Mouse (Mus musculus) adrenal gland, postnatal 14 days (tissue): ENCODE measurements around the gene Mog. TPM values are rescaled to one million over a fixed set of nuclear protein-coding genes. Genes with fewer than 3 reads are reported as not detected.
"Not testable (repeated sequence)": the region's sequence is repeated elsewhere in the genome, so short reads cannot be mapped to it uniquely, and the experiment has no call there.

ENCODE experiments used
- DNase-seq: peaks from one replicate; pipeline ENCODE4 v3.0.0; 2021; ENCODE audit warnings: mixed read lengths
- total RNA-seq: library from RNA; stranded (reverse); gene quantifications from 2 replicates; pipeline ENCODE4 v1.2.3, GENCODE M21; 2021

Mog gene
- total RNA-seq, 1 experiment from 2014 or later = not detected

DNA sequence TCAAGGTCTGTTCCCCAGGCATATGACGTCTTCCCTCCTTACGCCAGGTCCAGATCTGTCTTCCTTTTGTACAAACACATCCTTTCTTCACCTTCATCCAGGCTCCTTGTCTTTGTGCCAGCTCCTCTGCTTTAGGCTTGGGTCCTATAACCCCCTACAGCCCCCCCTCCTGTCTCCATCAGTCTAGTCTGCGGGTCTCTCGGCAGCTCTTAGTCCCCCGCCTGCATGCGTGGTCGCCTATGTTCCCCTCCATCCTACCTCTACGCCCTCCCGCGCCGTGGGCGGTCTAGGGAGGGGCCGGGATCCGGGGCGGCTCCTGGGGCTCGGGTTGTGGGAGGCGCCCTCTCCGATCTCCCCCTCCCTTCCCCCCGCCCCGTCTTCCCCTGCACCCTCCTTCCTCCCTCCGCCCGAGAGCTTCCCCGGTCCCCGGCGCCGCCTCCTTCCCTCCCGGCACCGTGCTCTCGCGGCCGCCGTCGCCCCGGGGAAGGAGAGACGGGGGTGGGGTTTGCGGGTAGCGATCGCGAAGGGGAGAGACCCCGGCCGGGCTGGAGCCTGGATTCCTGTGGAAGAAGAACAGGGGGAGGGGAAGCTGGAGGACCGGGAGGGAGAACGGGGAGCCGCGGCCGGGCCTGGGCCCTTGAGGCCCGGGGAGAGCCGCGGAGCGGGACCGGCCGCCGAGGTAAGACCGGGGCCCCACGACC, 22.6 kb upstream of the Mog start, which contains the start of gene Gabbr1:
Gene Gabbr1 (plus strand): TSS at position 356 of the 701 bp plus-strand sequence.
- peak; percentile 87 for DNase-seq

DNA sequence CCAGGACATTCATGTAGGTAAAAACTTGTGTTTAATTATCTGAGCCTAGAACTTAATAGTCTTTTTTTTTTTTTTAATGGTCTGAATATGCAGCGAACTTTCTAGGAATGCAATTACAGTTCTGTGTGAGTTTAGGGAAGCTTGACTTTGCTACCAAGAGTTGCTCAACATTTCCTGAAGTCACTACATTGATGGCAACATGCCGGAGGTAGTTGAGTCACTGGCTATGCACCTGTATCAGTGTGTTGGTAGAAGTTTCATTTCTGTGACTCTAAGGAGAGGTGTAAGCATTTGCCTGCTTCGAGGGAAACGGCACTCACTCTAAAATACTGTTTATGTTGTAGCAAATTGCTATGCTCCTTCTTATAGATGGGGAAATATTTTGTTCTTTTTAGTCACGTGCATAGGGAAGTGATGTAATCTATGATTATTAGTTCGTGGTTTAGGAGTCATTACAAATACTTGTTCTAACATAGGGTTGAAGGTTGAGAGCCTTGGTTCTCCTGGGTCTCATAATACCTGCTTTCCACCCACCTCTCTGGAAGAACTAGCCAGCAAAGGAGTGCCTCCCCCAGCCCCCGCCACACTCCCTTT, 21.6 kb upstream of the Mog start:
- DNase-seq = no peak

DNA sequence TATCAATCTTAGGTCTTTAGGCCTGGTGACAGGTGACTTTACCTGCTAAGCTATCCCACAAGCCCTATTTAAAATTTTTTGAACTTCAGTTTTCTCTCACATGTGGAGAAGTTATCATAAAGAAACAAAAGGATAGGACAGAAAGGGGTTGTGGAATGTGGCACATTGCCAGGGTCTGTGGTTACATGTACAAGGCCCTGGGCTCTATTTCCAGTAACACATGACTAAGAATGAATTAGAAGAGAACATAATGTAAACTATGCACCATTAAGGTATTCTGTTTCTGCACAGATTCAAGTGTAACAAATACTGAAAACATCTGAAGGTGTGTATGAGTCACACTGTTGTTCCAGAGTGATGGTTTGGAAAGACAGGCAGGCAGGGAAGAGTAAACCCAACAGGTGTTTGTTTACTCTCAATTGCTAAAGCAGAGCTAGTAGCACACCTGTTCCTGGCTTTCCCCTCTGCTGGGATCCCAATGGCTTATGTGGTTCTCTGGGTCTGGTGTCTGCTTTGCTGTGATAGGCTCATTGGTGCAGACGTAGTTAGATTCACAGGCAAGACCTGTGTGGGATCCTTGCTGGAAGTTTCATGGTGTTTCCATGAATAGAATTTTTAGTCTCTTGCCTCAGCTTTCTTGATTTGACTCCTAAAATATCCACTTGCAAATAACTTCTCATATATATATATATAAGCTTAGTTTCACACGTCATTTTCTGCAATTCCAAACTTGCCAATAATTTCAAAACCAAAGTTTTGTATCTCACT, 16.1 kb upstream of the Mog start:
- no peak for DNase-seq

DNA sequence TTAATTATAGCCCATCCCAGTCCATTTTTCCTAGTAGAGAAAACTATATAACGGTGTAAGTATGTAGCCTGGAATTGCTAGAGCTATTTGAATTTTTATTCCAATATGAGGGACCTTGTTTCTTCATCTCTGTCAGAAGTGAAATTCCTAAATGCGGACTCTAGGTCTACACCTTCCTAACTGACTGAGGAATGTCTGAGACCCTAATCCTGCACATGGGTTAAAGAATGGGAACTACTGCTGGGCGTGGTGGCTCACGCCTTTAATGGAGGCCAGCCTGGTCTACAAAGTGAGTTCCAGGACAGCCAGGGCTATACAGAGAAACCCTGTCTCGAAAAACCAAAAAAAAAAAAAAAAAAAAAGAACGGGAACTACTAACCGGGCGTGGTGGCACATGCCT, 6.0 kb upstream of the Mog start:
- no peak for DNase-seq

DNA sequence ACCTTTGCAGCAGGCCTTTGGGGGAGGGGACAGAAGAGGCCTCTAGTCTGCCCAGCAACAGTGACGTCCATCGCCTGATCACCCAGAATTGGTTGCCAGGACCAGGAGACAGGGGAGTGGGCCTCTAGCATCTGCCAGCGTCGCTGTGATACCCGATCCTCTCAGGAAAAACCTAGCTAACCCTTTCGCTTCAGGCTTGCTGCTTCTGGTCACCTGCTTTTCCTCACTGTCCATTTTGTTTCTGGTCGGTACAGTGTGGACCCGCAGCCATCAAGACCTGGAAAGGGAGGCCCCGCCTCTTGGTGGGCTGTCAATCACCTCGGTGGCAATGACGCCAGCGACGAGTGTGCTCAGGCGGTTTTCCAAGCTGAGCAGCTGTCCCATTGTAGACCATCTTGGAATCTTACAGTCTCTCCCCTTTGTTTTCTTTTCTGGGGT, 5.5 kb upstream of the Mog start:
- DNase-seq = peak; percentile 91

DNA sequence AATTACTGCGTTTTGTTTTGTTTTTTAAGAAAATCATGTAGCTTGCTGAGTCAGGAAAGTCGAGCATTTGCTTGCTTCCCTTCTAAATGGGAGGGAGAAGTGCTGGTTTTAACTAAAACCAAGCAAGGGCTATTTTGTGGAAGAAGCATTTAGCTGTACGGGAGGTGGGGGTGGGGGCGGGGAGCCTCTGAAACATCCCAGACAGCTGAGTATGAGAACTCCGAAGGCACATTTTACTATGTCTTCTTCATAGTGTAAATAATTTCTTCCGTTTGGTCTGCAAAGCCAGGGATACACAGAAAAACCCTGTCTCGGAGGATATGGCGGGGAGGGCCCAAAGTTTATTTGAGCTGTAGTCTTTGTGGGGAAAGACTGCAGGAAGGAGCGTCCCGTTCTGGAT, 5.0 kb upstream of the Mog start:
- no peak for DNase-seq

DNA sequence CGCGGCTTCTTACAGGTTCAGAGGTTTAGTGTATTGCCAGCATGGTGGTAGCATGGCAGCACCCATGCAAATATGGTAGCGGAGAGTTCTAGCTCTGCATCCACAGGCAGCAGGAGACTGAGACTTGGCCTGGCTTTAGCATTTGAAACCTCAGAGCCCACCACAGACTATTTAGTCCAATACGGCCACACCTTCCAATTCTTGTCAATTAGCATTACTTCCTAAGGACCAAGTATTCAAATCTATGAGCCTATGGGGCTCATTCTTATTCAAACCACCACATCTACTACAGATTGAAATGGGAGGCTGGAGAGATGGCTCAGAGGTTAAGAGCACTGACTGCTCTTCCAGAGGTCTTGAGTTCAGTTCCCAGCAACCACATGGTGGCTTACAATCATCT, 4.3 kb upstream of the Mog start:
- DNase-seq = no peak

DNA sequence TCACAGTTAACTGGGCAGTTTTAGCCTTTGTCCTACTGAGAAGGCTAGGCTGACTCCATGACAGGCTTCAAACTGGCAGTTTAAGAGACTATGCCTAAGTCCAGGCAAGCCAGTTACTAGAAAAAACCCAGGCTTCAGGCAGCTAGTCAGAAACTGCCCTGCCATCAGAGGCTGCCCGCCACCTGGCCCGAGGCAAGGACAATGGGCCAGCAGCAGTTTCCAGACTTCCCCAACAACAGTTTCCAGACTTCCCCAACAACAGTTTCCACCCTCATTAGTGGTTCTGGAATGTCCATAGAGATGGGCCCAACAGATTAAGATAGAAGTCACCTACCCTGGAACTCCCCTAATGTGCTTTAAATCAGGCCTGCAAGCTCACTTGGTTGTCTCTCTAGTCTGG, 3.2 kb upstream of the Mog start:
- DNase-seq = no peak

DNA sequence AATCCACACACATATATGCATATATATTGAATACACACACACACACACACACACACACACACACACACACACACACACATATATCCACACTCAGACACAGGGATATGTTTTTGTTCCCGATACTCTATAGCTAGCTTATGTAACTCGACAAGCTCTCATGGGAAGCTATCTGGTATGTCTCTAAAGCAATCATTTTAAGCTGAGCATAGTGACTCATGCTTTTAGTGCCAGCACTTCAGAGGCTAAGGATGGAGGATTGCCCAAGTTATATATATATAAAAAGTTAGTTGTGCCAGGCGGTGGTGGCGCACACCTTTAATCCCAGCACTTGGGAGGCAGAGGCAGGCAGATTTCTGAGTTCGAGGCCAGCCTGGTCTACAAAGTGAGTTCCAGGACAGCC, 4.0 kb downstream of the Mog start:
- DNase-seq = not testable (repeated sequence)

DNA sequence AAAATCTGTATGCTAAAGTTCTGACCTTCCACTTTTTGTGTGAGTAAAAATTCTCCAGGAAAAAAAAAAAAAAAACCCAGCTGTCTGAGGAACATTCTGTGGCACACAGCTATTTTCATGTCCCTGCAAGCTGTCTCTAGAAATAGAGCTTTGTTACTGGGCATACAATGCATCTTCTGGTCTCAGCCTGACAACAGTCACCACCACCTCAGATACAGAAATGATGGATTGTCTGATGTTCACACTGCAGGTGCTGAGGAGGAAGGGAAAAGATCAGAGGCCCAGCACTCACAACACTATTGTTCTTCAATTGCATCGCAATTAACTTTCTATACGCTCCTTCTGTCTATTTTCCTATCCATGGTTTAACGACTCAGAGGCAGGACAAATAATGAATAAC, 4.9 kb downstream of the Mog start:
- no peak for DNase-seq

DNA sequence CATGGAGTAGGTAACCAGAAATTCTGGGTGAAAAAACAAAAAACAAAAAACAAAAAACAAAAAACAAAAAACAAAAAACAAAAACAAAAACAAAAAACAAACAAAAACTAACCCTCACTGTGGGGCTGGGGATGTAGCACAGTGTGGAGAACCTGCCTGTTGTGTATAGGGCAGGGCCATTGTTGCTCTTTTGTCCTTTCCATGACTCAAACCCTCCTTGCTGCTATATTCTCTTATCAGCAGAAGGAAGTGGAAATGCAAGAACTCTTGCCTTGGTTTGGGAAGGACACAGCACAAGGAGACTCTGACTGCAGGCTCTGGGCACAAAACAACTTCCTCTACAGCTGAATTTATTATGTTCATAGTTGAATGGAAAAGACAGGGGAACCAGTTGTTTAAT, 6.9 kb downstream of the Mog start:
- no peak for DNase-seq

DNA sequence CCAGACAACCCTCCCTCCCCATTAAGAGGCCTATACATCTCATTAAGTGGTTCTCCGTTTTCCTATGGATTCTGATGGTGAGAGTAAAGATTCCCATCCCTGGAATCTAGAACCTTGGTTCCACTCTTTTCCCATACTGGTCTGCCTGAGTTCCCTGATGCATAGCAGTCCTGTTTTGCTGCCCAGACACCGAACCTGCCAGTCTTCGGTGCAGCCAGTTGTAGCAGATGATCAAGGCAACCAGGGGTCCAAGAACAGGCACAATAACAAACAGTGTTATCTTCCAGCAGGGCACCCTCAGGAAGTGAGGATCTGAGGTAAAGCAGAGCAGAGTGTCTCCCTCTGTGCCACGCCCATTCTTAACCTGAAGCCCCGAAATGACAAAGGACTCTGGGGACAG, 11.1 kb downstream of the Mog start:
- DNase-seq = no peak

DNA sequence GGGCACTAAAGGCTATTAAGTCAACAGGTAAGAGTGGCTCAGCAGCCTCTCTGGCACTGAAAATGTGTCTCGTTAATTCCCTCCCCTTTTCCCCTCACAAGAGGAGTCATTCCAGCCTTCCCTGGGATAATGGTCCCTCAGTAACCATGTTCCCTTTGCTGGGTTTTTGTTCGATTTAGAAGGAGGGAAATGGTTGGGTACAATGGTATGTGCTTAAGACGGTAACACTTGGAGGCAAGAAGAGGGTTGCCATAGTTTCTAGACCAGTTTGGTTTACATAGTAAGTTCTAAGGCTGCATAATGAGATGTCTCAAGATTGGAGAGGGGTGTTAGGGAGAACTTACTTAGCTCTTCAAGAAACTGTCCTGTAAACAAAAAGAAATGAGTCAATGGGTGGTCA, 11.5 kb downstream of the Mog start:
- DNase-seq = no peak

DNA sequence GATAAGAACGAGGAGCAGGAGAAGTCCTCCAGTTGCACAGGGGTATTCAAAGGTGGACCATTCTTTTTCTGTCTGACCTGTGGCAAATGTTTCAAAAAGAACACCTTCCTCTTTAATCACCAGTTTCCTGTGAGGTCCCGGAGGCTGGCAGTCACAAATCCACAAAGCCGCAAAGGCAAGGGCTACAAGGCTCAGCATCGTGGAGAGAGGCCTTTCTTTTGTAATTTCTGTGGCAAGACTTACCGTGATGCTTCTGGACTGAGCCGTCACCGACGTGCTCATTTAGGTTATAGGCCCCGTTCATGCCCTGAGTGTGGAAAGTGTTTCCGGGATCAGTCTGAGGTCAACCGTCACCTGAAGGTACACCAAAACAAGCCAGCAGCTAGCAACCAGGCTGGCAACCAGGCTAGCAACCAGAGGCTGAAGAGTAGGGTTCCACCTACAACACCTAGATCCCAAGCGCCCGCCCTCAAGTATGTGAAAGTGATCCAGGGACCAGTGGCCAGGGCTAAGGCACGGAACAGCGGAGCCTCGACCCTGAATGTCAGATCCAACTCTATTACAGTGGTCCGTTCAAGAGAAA, 13.6 kb downstream of the Mog start:
- DNase-seq = no peak

DNA sequence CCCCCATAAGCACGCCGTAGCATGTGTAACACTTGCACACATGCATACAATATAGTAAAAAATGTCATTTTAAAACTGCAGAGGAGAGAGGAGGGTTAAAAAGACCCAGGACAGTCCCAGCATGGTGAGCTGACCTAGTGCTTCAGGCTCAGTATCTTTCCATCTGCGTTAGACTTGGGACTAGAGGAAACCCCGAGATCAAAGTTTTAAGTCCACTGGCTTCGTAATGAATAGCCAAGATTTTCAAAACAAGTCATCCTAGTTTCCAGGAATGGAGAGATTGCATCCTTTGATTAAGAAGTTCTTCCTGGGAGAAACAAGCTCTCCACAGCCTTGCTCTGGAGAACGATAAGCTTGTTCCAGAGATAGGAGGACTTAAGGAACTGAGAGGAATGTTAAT, 15.0 kb downstream of the Mog start:
- DNase-seq = no peak

DNA sequence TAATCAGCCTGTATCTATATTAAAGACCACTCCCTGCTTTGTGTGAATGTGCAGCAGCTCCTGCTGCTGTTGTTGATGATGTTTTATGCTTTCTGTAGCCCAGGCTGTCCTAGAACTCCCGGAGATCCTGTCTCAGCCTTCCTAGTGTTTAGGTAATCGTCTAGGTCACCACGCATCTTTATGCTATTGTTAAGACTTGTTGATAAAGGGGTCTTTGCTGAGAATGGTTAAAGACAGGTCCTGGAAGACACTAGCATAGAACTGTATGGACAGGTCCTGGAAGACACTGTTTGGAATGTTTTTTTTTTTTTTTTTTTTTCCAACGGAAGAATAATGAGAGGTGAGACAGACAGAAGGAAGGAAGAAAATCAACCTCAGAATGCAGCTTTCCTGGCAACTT, 19.8 kb downstream of the Mog start:
- DNase-seq = no peak

DNA sequence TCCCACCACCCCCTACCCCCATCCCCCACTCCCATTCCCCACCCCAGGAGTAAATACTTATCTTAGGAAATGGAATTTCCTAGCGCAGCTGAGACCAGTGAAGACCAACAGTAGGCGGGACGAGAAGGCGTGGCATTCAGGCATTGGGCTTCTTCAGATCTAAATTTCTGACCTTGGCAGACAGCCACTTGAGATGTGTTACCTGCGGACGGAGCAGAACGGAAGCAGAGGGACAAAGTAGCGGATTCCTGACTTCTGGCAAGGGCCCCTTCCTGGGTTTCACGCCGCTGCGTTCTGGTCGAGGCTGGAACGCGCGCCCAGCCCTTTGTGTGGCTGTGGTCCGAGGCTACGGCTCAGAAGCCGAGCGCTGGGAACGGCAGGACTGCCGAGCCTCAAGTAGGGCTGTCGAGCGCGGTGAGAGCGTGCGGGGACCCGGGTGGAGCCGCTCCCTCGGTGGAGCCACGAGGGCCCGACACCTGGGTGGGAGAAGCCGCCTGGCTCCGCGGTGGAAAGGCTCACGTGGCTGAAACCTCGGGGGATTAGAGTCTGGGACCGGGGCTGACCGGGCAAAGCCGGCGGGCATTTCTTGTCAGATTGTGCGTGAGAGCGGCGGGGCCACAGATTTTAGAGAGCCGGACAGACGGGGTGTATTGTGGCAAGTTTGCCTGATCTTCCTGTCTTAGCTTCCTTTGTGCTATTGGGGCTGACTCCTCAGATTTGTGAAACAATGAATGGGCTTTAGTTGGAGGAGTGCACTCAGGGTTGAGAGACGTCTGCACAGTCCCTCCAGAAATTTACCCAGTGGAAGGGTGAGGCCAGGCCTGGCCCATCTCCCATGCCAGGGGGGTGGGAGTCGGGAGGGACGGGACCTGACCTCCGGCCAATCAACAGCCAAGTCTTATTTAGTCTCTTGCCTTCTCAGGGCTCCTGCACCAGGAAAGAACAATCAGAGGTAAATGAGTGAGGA, 20.6 kb downstream of the Mog start:
- DNase-seq = peak; percentile 47

DNA sequence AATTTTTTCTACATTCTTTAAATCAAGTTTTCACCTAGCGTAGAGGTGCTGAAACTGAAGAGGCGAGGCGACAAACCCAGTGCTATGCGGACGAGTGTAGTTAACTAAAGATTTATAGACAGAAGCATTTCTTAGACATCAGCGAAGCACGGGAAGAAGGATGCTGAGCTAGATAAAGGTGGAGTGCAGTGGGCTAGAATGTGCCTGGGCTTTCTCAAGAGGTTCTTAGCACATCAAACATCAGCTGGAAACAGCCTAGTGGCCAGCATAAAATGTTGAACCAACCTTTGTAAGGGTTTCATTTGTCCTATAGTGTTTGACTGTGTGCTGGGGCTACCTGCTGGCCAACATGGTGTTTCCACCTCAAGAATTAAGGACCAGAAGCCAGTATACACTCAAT, 22.3 kb downstream of the Mog start, which contains the start of gene Zfp57:
Gene Zfp57 (plus strand): TSS at position 301 of the 400 bp plus-strand sequence.
- DNase-seq = no peak

DNA sequence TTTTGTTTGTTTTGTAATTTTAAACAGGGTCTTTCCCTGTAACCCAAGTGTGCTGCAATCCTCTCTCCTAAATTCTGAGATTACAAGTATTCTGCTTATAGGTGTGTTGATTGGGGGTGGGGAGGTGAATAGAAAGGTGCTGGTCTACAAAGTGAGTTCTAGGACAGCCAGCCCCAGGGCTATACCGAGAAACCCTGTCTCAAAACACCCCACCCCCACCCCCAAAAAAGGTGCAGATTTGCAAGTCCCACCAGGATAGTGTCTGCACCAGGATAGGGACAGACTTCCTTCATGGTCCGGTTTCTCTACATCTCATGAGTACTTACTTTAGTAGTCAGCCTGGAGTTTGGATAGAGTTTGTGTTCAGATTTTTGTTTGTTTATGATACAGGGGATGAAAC, 24.7 kb downstream of the Mog start:
- no peak for DNase-seq

DNA sequence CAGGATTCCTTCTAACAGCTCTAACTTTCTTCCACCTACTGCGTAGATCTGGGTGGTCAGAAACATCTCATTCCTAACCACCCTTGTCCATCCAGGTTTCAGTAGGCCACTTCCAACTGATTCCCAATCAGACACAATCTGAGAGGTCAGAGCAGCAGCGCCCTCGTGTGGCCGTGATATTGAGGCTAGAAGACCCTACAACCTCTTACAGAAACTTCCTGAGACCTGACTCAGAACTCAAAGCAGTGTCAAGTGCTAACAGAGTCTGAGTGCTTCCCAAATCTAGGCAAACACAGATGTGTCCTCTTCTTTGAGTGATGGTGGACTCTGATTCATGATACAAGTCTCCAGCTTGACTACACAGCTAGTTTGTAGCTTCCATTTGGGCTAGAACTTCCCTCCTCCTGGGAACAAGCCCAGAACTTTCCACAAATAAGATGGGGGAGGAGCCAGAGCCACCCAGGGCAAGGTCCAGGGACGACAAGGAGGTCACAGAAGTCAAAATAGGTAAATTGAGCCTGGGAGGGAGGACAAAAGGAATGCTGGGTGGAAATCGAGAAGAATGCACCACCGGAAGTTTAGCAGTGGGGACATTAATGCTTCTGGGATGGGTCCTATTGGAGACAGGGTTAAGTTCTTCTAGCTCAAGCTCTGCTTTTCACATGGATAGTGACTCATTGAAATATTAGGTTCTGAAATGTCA, 26.0 kb downstream of the Mog start:
- DNase-seq = peak; percentile 88

DNA sequence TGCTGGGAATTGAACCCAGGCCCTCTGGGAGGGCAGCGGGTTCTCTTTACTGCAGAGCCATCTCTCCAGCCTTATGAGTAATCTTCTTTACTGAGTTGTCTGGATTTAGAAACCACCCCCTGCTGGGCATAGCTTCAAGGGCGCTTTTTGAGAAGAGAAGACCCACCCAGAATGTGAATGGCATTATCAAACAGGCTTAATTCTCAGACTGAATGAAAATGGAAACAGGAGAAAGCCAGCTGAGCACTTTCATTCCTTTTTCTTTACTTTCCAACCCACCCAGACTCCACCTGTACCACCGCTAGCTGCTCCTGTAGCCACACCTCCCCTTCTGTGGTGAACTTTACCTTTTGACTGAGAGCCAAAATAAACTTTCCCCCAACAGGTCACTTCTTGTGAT, 27.8 kb downstream of the Mog start:
- no peak for DNase-seq
